Mouse (Mus musculus) heart, postnatal 0 days (tissue): ENCODE measurements around the gene Med19. TPM values are rescaled to one million over a fixed set of nuclear protein-coding genes. Genes with fewer than 3 reads are reported as not detected.

Experiments used
- ATAC-seq: fragments of 200-750 bp; cut with Nextera tagmentation; 2 replicates; pipeline ENCODE4 v1.8.0; 2017; ENCODE audit warnings: low read depth, moderate number of reproducible peaks, moderate library complexity; ENCODE audit not compliant: insufficient read depth
- DNase-seq: peaks from one replicate; pipeline ENCODE4 v3.0.0-alpha.2; 2016; ENCODE audit warnings: low spot score
- H3K27ac ChIP-seq: fragments of 300-500 bp; sonication (generic); 2 replicates; pipeline ENCODE4 v1.5.1; 2014; ENCODE audit warnings: low read depth, mild to moderate bottlenecking
- H3K27me3 ChIP-seq: fragments of 300-500 bp; sonication (generic); 2 replicates; pipeline ENCODE4 v1.6.1; 2014; ENCODE audit warnings: low read length, mixed read lengths; ENCODE audit not compliant: control insufficient read depth, insufficient read depth
- H3K36me3 ChIP-seq: fragments of 300-500 bp; sonication (generic); replicated peaks from 2 replicates; pipeline ENCODE4 v1.6.1; 2014; ENCODE audit warnings: low read length, mixed read lengths; ENCODE audit not compliant: control insufficient read depth, insufficient read depth
- H3K4me1 ChIP-seq: fragments of 300-500 bp; sonication (generic); 2 replicates; pipeline ENCODE4 v1.6.1; 2014; ENCODE audit warnings: antibody characterized with exemption; ENCODE audit not compliant: control insufficient read depth, insufficient read depth
- H3K4me2 ChIP-seq: fragments of 300-500 bp; sonication (generic); 2 replicates; pipeline ENCODE4 v1.6.1; 2014; ENCODE audit warnings: low read depth, mild to moderate bottlenecking, low read length, moderate library complexity
- H3K4me3 ChIP-seq: fragments of 300-500 bp; sonication (generic); 2 replicates; pipeline ENCODE4 v1.5.1; 2014; ENCODE audit warnings: low read depth, low read length
- H3K9ac ChIP-seq: fragments of 300-500 bp; sonication (generic); replicated peaks from 2 replicates; pipeline ENCODE4 v1.6.1; 2014; ENCODE audit warnings: low read depth, low read length, mixed read lengths
- H3K9me3 ChIP-seq: fragments of 300-500 bp; sonication (generic); replicated peaks from 2 replicates; pipeline ENCODE4 v1.6.1; 2016; ENCODE audit warnings: low read length; ENCODE audit not compliant: control insufficient read depth
- CTCF ChIP-seq: IDR thresholded peaks from 2 replicates; pipeline ENCODE4 v1.5.1; 2016; ENCODE audit warnings: antibody characterized with exemption, control low read depth, low read depth
- EP300 ChIP-seq: IDR thresholded peaks from 2 replicates; pipeline ENCODE4 v1.6.1; 2016; ENCODE audit warnings: antibody characterized with exemption, low read depth
- whole genome bisulfite sequencing: fragments of 180-500 bp; shearing (Covaris S2); extraction: QIAGEN DNeasy Blood & Tissue Kit; methylation state at CpG from one replicate; pipeline ENCODE4 v1.1.7; 2014; 5-methylcytosine and 5-hydroxymethylcytosine counted together
- polyA plus RNA-seq: library from polyadenylated mRNA; unstranded; fragments of >200 nt; fragmentation: Nextera tagmentation; extraction: Ambion mirVana; gene quantifications from 2 replicates; pipeline ENCODE4 v1.2.1, GENCODE M21; 2015
- total RNA-seq: library from RNA; depleted of rRNA; stranded (reverse); fragments of >200 nt; gene quantifications from 2 replicates; pipeline ENCODE4 v1.2.3, GENCODE M21; 2014; ENCODE audit warnings: low replicate concordance; rRNA removed

Med19 gene
- total RNA-seq (8.1 and 41.5 TPM in 2 replicates), polyA plus RNA-seq (15.9 and 17.0 TPM in 2 replicates)

DNA sequence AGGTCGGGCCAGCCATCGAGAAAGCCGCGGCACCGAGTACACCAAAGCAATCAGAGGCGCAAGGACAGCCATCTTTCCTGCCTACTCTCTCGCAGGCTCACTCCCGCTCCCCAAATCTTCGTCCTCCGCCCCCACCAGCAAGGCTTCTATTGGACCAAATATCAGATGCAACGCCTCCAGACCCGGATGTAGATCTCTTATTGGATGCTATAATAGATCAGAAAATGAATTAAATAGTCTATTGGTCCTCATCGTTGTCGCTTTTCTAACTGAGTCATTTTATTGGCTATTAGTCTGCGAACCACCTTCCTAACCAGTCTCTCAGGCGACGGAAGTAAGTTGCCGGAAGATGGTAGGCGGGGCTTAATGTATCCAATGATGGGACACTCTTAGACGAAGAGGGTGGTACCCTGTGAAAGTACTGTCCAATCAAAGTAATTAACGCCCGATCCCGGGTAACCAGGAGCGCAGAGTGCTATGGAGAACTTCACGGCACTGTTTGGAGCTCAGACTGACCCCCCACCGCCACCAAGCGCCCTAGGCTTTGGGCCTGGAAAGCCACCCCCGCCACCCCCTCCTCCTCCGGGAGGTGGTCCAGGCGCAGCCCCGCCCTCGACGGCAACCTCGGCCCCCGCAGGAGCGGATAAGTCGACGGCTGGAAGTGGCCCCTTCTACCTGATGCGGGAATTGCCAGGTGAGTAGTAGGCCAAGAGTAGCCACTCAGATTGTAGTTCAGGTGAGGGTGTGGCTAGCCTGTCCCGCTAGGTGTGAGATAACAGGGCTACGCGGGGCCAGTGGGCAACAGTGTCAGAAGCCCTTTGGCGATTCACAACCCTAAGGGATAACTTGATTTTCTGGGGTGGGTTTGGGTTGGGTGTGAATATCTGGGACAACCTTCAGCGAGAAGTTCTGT lies at the start of gene Med19, which contains the start of gene Gm28635:
Med19 (plus strand) TSS at position 435 of the 913 bp plus-strand sequence.
Gm28635 (minus strand) TSS at position 74 of the 913 bp plus-strand sequence.
- H3K27me3 ChIP-seq, result no peaks in the 10 kb centered on the region
- peaks cover 31% of the 10 kb centered on the region for H3K36me3 ChIP-seq
- under 1% methylated on average over 44 of the region's 44 CpGs for WGBS
- peak within 1 kb of the TSS; percentile 63 for H3K27ac ChIP-seq
- peaks cover 17% of the 10 kb centered on the region; the same call in 1 of the 2 replicates for H3K4me1 ChIP-seq
- peak; percentile 100 for DNase-seq
- H3K4me2 ChIP-seq, result peak within 1 kb of the TSS; percentile 92
- H3K9me3 ChIP-seq, result no peaks in the 10 kb centered on the region
- H3K9ac ChIP-seq, result peak within 1 kb of the TSS; percentile 85
- TF ChIP-seq CTCF, result no peak; the same call in 1 of the 2 replicates
- peak; percentile 71 for TF ChIP-seq EP300
- peak; percentile 99 for ATAC-seq
- H3K4me3 ChIP-seq, result peak within 1 kb of the TSS; percentile 90

DNA sequence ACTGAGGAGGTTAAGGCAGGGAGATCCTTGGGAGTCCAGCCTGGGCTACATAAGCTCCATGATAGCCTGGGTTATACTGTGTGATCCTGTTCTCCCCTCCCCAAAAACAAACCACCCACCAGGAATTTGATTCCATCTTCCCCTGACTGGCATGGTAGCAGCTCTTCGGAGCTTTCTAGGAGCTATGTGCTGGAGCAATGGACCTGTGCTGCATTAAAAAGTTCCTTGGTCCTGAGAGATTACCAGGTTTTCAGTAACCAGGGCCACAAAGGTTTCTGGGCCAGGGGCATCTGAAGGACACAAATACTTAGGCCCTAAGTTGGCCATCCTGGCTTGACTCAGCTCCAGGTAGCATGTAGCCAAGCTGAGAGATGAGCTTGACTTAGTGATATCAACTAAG lies 46.2 kb upstream of the Med19 start:
- H3K9ac ChIP-seq, result no peak overlapping the region
- no peak overlapping the region for H3K4me3 ChIP-seq
- no peak overlapping the region for H3K4me2 ChIP-seq
- H3K36me3 ChIP-seq, result 0 out of 2 replicates have a peak, but pooled peaks cover 4% of the 10 kb centered on the region
- H3K4me1 ChIP-seq, result peaks cover 65% of the 10 kb centered on the region
- no peaks in the 10 kb centered on the region for H3K9me3 ChIP-seq
- peak overlapping the region; percentile 97 for H3K27ac ChIP-seq
- H3K27me3 ChIP-seq, result no peaks in the 10 kb centered on the region
- WGBS, result 89% methylated on average over 1 of the region's 1 CpGs
- ATAC-seq (no peak), DNase-seq (no peak)
- TF ChIP-seq EP300 (no peak), CTCF (no peak)

DNA sequence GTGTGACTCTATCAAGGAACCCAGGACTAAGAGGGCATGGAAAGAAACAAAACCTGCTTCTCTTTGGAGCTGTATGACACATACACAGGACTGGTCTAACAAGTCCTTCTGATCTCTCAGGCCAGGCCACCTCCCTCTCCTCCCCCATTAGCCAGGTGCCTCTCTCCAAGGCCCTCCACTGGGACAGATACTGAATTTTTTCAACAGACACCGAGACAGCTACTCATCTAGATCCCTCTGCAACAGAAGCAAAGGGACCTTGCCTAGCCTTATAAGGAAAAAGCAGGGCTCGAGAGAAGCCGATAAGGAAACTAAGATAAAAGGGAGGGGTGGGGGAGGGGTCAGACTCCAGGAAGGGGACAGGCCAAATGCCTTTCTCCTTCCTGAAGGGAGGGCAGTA lies 45.2 kb upstream of the Med19 start:
- Histone ChIP-seq H3K4me3 (peak overlapping the region; percentile 1; the same call in 1 of the 2 replicates), H3K9ac (no peak overlapping the region; the same call in 1 of the 2 replicates), H3K4me1 (peaks cover 69% of the 10 kb centered on the region), H3K27ac (peak overlapping the region; percentile 97), H3K36me3 (0 out of 2 replicates have a peak, but pooled peaks cover 4% of the 10 kb centered on the region), H3K27me3 (no peaks in the 10 kb centered on the region), H3K9me3 (no peaks in the 10 kb centered on the region), H3K4me2 (peak overlapping the region; percentile 58)
- no peak for TF ChIP-seq CTCF
- peak; percentile 49; the same call in 1 of the 2 replicates for TF ChIP-seq EP300
- 1% methylated on average over 3 of the region's 3 CpGs for WGBS
- ATAC-seq (no peak), DNase-seq (peak; percentile 45)

- Histone ChIP-seq H3K4me3 (peak overlapping the region; percentile 16), H3K9me3 (no peaks in the 10 kb centered on the region), H3K27ac (peak overlapping the region; percentile 97), H3K4me1 (peaks cover 73% of the 10 kb centered on the region), H3K4me2 (peak overlapping the region; percentile 58), H3K36me3 (0 out of 2 replicates have a peak, but pooled peaks cover 2% of the 10 kb centered on the region), H3K27me3 (no peaks in the 10 kb centered on the region), H3K9ac (peak overlapping the region; percentile 43)
- WGBS, result 13% methylated on average over 4 of the region's 4 CpGs
- TF ChIP-seq EP300, result no peak
- no peak for TF ChIP-seq CTCF
- ATAC-seq (no peak), DNase-seq (peak; percentile 32)
Observed at GRCm38 (mm10) chr2:84634006-84634405, 44.2 kb upstream of the Med19 start.

DNA sequence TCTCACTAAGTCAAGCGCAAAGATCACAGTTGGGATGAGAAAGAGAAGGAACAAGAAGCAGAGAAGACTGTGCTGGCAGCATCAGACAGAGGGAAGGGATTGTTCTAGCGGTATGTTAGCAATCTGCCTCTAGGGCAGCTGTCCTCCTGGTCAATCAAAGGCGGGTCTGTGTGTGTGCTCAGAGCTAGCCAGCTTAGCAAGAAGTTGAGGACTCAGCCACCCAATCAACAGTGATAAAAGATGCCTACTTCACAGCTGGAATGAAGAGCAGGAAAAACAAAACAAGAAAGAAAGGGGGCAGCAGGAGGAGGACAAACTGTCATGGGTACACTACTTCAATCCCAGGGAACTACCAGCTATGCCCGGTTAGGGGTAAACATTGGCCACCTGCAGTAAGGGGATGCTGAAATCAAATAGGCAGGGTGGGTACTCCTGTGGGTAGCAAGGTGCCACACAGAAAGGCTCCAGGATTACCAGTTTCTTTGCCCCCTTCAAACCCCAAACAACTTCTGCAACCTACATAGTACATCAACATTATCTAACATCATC lies 43.2 kb upstream of the Med19 start:
- no peak for ATAC-seq
- H3K9ac ChIP-seq, result peak overlapping the region; percentile 43; the same call in 1 of the 2 replicates
- TF ChIP-seq EP300, result no peak
- H3K9me3 ChIP-seq, result no peaks in the 10 kb centered on the region
- DNase-seq, result peak; percentile 27
- peak overlapping the region; percentile 97 for H3K27ac ChIP-seq
- peak overlapping the region; percentile 16 for H3K4me3 ChIP-seq
- peak overlapping the region; percentile 58 for H3K4me2 ChIP-seq
- no peaks in the 10 kb centered on the region for H3K27me3 ChIP-seq
- peaks cover 81% of the 10 kb centered on the region for H3K4me1 ChIP-seq
- WGBS, result 11% methylated on average over 4 of the region's 4 CpGs
- 0 out of 2 replicates have a peak, but pooled peaks cover 2% of the 10 kb centered on the region for H3K36me3 ChIP-seq
